Mouse (Mus musculus) layer of hippocampus, adult 11-12 months (tissue): ENCODE measurements around the gene Gm42421.

Experiments
- DNase-seq: peaks from one replicate; pipeline ENCODE4 v3.0.0; 2022; ENCODE audit warnings: low spot score

Gm42421 gene

GRCm38 (mm10) chr5:143936156-143936555 lies 8.2 kb downstream of the Gm42421 start:
- no peak for DNase-seq

- no peak for DNase-seq
Observed at GRCm38 (mm10) chr5:143941588-143941987, 13.6 kb downstream of the Gm42421 start.

- peak; percentile 85 for DNase-seq
Observed at GRCm38 (mm10) chr5:143943231-143944125, 15.5 kb downstream of the Gm42421 start.

- DNase-seq = no peak
Observed at GRCm38 (mm10) chr5:143948361-143948760, 20.4 kb downstream of the Gm42421 start.

- DNase-seq = no peak
Observed at GRCm38 (mm10) chr5:143950016-143950415, 22.0 kb downstream of the Gm42421 start.

GRCm38 (mm10) chr5:143957101-143957500 lies 29.1 kb downstream of the Gm42421 start:
- no peak for DNase-seq

GRCm38 (mm10) chr5:143959551-143959950 lies 31.6 kb downstream of the Gm42421 start:
- DNase-seq = no peak

GRCm38 (mm10) chr5:143961176-143961575 lies 33.2 kb downstream of the Gm42421 start:
- DNase-seq = no peak

- no peak for DNase-seq
Observed at GRCm38 (mm10) chr5:143965586-143966345, 37.8 kb downstream of the Gm42421 start.

- DNase-seq = no peak
Observed at GRCm38 (mm10) chr5:143966671-143967070, 38.7 kb downstream of the Gm42421 start.

- DNase-seq = no peak
Observed at GRCm38 (mm10) chr5:143972628-143973027, 44.7 kb downstream of the Gm42421 start.

GRCm38 (mm10) chr5:143974931-143975630 lies 47.1 kb downstream of the Gm42421 start:
- DNase-seq = peak; percentile 63

- no peak for DNase-seq
Observed at GRCm38 (mm10) chr5:143975631-143975933, 47.6 kb downstream of the Gm42421 start.

- DNase-seq = no peak
Observed at GRCm38 (mm10) chr5:143976232-143976631, 48.3 kb downstream of the Gm42421 start.

GRCm38 (mm10) chr5:143976726-143977431 lies 48.9 kb downstream of the Gm42421 start:
- DNase-seq = no peak

GRCm38 (mm10) chr5:143980858-143981257 lies 52.9 kb downstream of the Gm42421 start:
- DNase-seq = no peak

GRCm38 (mm10) chr5:143982361-143982760 lies 54.4 kb downstream of the Gm42421 start:
- no peak for DNase-seq

GRCm38 (mm10) chr5:143985381-143985780 lies 57.4 kb downstream of the Gm42421 start:
- DNase-seq = no peak
